In genomic region chr10:78425181-78426041, GRCm38 (mm10) we compare ENCODE assay signal across 8 mouse cellular contexts. TPM values are rescaled to one million over a fixed set of nuclear protein-coding genes. Genes with fewer than 3 reads are reported as not detected.
DNase-seq lines count a peak whose midpoint lies in the region; ATAC-seq lines count a peak whose summit lies in the region.

Cstb (plus strand) TSS chr10:78425669.

- DNase-seq in adrenal gland, adult (ENCODE audit: inconsistent age in 2 of 2, low spot score in 1 of 2): peak; percentile 90 to 95
- DNase-seq in embryo, embryonic 10 days (ENCODE audit: low spot score): peak; percentile 83
- DNase-seq in gastrocnemius, postnatal 10 days: peak; percentile 81
- peak; percentile 92 for DNase-seq in induced T-regulatory cell, adult 2 months (ENCODE audit: low read depth)
- DNase-seq in left cerebral cortex, adult 8-10 months (ENCODE audit: low spot score in 2 of 2): peak; percentile 70 to 88
- DNase-seq in right cerebral cortex, adult 18-20 months: peak; percentile 92
- DNase-seq in urinary bladder, adult 2 months (ENCODE audit: low spot score): peak; percentile 68

- ATAC-seq in megakaryocyte, adult 5-6 weeks (ENCODE audit: poor library complexity, severe bottlenecking): peak; percentile 92

RNA-seq across cellular contexts. Expression of gene Cstb, which starts in this region (rescaled TPM):
- total RNA-seq in gastrocnemius, postnatal 10 days (2021): 10 to 100 TPM; 28.5 to 40.5 TPM
- 10 to 100 TPM; 36.8 to 51.7 (median 40.6) TPM for total RNA-seq in left cerebral cortex, adult 8-10 months (2022)
- 122 and 148 TPM in 2 replicates for total RNA-seq in megakaryocyte, adult 5-6 weeks (2015)
- total RNA-seq in megakaryocyte, adult 5-6 weeks (2017): 119 and 125 TPM in 2 replicates
- 205 and 261 TPM in 2 replicates for polyA plus RNA-seq in urinary bladder, adult 2 months (2012; rRNA removed)

Comparison
In these comparisons a context has a peak if more than half of its experiments do, and no peak if none do; other contexts are left out.
1. Peak in every context shown above with its lines: DNase-seq and ATAC-seq.